Mouse (Mus musculus) left cerebral cortex, adult 18-20 months (tissue): ENCODE measurements at regions not wholly inside any gene's neighbourhood (a gene's known extent, or its start where the extent isn't known, plus 50 kb on each side); places are given as distances from the start of the nearest gene placed in this dataset.

Source experiments
- DNase-seq, 2 experiments: peaks; one replicate each; pipeline ENCODE4 v3.0.0; 2021 to 2022; ENCODE audit warnings: low spot score in 2 of 2, mixed read lengths in 1 of 2

DNA sequence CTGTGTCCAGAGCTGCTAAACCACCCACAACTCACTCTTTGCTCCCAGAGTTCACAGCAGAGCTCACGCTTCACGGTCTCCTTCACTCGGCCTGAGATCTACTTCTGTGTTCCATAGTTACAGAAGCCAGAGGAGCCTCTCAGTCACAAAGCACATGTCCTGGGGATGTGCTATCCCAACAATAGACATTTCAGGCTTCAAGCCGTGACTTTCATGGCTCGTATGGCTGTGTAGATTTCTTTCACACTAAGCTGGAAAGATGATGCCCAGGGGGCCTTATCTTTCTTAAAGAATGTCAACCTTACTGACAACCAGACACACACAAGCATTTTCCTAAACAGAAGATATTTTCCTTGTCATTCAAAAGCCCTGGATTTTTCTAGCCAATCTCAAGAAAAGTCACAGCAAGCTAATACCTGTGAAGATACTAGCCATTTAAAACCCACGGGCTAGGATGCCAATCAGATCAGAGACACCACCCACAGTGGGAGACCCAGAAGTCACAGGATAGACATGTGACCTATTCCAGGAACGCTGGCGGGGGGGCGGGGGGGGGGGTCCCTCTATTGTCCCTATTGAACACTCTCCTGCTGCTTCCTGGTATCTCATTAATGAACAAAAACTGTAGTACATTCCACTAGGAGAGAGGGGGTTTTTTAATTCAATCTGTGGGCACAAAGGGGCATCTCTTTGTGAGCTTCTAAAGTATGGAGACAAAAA, 98.8 kb upstream of the Mapk10 start:
- DNase-seq = no peak

DNA sequence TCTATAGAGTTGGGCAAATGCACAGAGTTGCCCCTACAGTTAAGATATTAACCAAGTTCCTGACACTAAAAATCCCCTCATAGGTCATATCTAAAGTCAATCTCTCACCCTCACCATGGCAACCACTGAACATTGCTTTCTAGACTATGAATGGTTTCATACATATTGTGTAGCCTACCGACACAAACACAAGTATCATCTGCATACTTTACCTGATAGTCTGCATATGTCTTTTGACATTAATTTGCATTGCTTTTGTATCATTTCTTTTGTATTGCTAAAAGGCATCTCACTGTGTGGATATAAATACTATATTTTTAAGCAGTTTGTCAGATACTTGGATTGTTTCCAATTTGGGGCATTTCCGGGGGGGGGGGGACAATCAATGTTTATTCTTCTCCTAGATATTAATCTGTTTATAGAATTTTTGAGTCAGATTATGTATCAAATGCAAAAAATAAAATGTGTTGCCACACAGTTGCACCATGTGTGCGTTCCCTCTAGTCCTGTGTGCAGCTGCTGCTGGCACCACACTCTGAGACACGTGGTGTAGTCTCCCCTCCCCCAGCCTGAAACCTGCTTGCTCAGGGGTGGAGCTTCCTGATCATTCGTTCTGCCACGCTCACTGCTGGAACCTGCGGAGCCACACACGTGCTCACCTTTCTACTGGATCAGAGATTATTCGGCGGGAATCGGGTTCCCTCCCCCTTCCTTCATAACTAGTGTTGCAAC, 94.7 kb upstream of the Mapk10 start:
- no peak for DNase-seq

DNA sequence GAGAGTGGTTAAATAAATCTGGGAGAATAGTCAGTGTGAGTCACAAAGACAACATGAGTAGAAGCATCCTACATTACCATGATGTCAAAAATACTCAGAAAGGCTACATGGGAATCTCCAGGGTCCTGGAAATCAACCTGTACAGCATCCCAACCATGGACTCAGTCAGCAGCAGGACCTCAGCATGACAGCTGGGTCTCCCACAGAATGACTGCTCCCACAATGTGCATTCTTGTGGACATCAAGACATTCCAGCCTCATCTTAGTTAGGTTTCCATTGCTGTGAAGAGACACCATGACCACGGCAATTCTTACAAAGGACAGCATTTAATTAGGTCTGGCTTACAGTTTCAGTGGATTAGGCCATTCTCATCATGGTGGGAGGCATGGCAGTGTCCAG, 93.8 kb upstream of the Mapk10 start:
- DNase-seq = no peak

DNA sequence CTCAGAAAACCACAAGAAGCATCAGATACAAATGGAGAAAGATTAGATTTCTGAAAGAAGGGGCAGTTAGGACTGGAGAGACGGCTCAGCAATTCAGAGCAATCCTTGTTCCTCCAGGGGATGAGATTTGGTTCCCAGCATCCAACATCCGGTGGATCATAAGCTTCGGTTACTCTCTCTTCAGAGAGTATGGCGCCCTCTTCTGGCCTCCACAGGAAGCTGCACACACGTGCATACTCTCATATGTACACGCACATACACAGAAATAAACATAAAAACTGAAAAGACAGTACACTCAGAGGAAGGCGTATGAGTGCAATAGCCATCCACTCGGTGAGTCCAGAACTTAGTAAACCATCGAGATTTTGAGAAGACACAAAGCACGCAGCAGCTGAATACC, 91.6 kb upstream of the Mapk10 start:
- DNase-seq = no peak

DNA sequence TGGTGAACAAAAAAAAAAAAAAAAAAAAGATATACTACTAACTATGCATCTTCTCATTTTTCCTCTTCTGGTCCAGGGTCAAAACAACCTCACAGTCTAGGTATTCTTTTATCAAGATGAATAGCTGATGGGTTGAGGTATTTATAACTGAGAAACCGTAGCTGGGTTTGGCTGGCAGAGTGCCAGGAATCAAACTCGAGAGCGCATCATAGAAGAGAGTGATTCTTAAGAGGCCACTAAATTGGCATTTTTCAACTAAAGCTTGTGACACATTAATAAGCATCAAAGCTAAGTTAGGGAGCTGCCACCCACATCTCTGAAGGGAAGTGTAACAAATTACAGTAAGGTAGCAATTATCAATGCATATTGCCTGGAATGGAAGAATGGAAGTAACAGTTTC, 90.2 kb upstream of the Mapk10 start:
- no peak for DNase-seq

DNA sequence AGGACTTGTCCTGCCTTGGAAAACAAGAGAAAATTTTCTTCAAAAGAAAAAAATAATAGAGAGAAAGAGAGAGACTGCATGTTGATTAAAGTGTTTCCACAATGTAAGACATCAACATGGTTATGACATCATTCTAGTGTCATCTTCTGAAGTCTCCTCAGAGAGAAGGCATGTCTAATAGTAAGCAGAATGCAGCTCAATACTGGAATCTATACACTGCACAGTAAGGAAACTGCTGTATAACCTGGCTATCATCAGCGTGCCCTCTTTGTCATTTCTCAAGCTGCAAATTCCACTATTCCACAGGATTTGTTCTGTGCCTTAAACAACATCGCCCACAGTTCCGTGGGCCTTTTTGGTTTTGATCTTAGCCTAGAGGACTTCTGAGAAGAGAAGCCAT, 82.8 kb upstream of the Mapk10 start:
- no peak for DNase-seq

DNA sequence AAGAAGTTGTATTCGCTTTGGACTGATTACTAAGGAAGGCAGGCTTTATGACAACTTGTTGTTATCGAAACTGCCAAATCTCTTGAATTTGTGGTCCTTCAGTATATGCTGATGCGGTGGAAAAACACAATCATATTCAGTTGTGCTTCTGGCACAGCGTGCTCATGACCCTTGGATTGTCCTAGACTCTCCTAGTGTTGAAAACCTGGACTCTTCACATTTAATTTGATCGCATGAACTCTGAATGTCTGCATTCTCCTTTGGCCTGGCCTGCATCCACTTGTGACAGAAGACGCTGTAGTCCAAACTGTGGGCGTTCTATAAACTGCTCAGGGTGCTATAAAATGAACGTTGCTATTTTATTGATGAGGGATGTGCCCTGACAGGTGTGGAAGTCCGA, 80.6 kb upstream of the Mapk10 start:
- no peak for DNase-seq

DNA sequence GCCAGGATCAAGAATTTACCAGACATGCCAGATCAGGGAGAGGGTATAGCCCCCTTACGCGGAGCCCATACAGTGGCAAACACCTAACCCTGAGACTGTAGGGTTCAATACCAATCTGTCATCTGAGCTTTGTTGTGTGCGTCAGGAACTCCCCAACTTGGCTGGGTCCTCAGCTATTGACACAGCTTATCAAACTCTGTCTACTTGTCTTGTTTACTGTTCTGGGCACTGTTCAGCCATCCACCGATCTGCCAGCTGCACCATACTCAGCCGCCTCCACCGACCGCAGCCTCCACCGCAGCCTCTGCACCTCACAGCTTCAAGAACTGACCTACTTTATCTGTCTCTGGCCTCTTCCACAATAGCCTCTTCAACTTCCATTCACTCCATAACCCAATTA, 80.1 kb upstream of the Mapk10 start:
- no peak for DNase-seq

DNA sequence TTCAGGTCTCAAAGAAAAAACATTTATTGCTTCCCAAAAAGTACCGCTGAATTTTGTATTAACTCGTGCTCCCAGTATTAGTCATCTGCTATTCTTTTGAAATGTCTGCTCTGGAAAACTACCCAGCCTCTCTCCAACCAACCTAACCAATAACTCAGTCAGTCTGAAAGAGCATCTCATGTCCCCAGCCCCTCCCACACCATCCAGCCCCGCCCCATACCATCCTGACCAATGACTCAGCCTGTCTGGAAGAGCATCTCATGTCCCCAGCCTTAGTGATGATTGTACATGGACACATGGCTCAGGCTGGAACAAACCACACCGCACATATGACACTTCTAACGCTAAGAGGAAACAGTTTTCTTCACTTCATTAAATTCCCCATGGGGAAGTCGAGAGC, 58.1 kb upstream of the Mapk10 start:
- DNase-seq = no peak

DNA sequence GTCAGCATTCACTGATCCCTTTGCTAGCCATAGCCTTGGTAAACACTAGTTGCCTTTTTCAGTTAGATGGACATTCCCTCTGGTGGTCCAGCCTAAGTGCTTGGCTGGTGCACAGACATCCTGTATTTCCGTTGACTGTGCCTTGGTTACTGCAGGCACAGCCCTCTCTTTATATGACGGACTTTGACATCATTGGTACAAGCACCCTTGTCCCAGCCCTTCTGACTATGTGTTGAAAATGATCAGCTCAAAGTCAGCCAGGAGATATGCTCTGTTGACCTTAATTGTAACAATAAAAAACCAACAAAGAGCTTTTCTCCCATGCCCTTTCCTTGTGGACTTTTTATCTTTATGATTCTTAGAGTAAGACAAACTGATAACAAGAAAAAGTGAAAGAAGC, 53.8 kb upstream of the Mapk10 start:
- DNase-seq = no peak

DNA sequence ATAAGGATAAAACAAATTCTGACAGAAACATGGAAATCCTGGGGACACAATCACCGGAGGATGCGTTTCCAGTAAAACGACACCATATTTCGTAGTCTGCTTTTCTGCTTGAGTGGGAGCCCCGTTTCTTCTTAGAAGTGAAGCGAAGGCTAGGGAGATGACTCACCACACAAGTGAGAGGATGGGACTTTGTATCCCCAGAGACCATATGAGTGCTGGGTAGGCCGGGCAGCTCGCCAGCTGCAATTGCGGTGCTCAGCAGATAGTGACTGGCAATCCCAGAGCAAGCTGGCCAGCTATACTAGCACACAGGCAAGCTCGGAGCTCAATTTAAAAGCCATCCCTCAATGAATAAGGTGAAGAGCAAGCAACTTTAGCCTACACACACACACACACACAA, 50.3 kb upstream of the Mapk10 start:
- DNase-seq = peak; percentile 69 to 77
